Mouse (Mus musculus): ENCODE results near the gene Xpot. TPM values are rescaled to one million over a fixed set of nuclear protein-coding genes. Genes with fewer than 3 reads are reported as not detected.

Xpot gene
- polyA plus RNA-seq, 1 experiment, result 62.2 TPM

DNA sequence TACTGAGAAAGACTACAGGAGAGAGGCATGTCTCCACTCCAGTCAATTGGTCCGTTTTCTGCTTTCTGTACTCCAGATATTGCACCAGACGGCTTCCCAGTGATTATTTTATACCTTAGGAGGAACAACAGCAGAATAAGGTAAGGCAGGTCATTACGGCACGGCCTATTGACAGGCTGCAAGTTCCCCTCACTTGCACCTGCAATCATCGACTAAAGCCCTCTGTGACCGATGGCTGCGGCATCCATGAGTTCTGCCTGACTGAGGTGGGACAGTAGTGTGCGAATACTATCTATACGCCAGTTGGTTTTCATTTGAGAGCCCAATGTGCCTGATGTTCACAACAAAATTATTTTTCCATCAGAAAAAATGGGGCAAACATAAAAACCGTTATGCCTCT is 58.1 kb downstream of the Xpot start:
- peaks cover 10% of the 10 kb centered on the region for H3K4me1 ChIP-seq (ENCODE audit: control insufficient read depth, insufficient read depth, low read length)
- no peak overlapping the region for H3K4me3 ChIP-seq (ENCODE audit: insufficient read depth, low read length)
- no peak overlapping the region for H3K27ac ChIP-seq (ENCODE audit: insufficient read depth, low read depth, low read length)
- TF ChIP-seq CTCF (IDR thresholded peaks at IDR 0.05; ENCODE audit: low read depth, low read length), result no peak
- TF ChIP-seq POLR2A (IDR thresholded peaks at IDR 0.05; ENCODE audit: borderline replicate concordance, low read depth, low read length), result no peak

DNA sequence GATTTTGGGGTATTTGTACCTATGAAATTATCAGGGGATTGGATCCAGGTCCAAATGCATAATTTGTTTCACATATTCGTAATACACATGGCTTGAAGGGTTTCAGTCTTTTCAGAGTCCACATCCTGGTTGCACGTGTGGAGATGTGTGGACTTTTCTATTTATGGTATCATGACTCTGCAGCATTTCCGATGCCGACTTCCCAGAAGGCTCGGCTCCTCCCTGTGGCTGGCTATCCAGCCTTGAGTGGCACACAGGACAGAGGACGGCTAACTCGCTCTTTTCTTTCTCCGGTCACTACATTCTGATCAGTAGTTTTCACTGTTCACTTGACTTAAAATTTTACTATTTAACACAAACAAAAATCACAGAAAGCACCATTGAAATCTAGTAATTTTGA is 61.7 kb downstream of the Xpot start:
- H3K4me1 ChIP-seq (ENCODE audit: control insufficient read depth, insufficient read depth, low read length), result peaks cover 7% of the 10 kb centered on the region; the same call in 1 of the 2 replicates
- TF ChIP-seq POLR2A (IDR thresholded peaks at IDR 0.05; ENCODE audit: borderline replicate concordance, low read depth, low read length), result no peak
- no peak for TF ChIP-seq CTCF (IDR thresholded peaks at IDR 0.05; ENCODE audit: low read depth, low read length)
- no peak overlapping the region for H3K27ac ChIP-seq (ENCODE audit: insufficient read depth, low read depth, low read length)
- H3K4me3 ChIP-seq (ENCODE audit: insufficient read depth, low read length), result no peak overlapping the region

DNA sequence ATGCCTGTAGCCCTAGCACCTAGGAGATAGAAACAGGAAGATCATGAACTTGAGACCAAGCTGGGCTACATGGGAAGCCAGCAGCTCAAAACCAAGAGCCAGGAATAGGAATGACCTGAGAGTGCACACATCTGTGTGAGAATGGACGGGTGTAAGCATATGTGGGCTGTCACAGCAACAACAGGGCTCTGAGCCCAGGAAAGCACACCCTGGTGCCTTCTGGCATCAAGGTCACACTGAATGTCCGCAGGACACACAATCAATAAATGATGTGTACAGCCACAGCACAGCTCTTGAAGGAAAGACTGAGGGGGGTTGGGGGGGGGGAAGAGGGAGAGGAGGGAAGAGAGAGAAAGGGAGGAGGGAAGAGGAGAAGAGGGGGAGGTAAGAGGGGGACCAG is 67.9 kb downstream of the Xpot start:
- Histone ChIP-seq H3K4me1 (ENCODE audit: control insufficient read depth, insufficient read depth, low read length) (no peaks in the 10 kb centered on the region), H3K27ac (ENCODE audit: insufficient read depth, low read depth, low read length) (no peak overlapping the region), H3K4me3 (ENCODE audit: insufficient read depth, low read length) (no peak overlapping the region)
- TF ChIP-seq POLR2A (IDR thresholded peaks at IDR 0.05; ENCODE audit: borderline replicate concordance, low read depth, low read length) (no peak), CTCF (IDR thresholded peaks at IDR 0.05; ENCODE audit: low read depth, low read length) (no peak)

DNA sequence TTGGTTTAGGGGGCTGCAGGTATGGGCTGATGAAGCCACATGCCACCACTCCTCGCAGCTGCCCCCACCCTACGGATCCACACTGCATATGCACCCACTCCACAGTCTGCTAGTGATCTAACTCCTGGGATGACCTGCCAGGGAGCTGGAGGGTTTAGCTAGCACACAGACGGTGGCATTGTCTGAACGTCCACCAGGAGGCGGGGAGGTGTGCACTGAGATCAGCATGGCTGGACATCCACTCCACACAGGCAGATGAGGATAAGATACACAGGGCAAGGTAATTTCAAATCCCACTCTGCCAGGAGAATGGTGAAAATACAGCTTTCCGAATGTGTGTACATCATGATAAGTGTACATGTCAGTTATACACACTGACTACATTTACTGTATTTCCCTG is 69.9 kb downstream of the Xpot start:
- Histone ChIP-seq H3K4me3 (ENCODE audit: insufficient read depth, low read length) (no peak overlapping the region), H3K4me1 (ENCODE audit: control insufficient read depth, insufficient read depth, low read length) (no peaks in the 10 kb centered on the region), H3K27ac (ENCODE audit: insufficient read depth, low read depth, low read length) (no peak overlapping the region)
- no peak for TF ChIP-seq POLR2A (IDR thresholded peaks at IDR 0.05; ENCODE audit: borderline replicate concordance, low read depth, low read length)
- no peak for TF ChIP-seq CTCF (IDR thresholded peaks at IDR 0.05; ENCODE audit: low read depth, low read length)

DNA sequence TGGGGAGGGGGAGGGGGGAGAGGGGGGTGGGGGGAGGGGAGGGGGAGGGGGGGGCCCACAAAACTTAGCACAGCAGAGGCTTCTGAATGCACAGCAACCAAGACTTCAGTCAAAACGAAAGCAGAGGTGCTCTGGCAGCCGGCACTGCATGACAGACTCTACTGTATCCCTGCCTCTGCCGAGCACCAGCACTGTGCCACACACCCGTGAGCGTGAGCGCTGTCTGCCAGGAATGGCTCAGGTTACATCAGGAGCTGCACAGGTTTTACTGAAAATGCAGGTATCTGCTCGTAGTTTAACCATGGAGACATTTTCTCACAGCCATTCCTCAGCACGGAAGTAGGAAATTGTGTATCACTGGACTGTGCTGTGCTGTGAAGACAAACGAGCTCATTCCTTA is 75.8 kb downstream of the Xpot start:
- TF ChIP-seq CTCF (IDR thresholded peaks at IDR 0.05; ENCODE audit: low read depth, low read length) (no peak), POLR2A (IDR thresholded peaks at IDR 0.05; ENCODE audit: borderline replicate concordance, low read depth, low read length) (no peak)
- Histone ChIP-seq H3K27ac (ENCODE audit: insufficient read depth, low read depth, low read length) (no peak overlapping the region), H3K4me1 (ENCODE audit: control insufficient read depth, insufficient read depth, low read length) (peaks cover 3% of the 10 kb centered on the region; the same call in 1 of the 2 replicates), H3K4me3 (ENCODE audit: insufficient read depth, low read length) (no peak overlapping the region)

DNA sequence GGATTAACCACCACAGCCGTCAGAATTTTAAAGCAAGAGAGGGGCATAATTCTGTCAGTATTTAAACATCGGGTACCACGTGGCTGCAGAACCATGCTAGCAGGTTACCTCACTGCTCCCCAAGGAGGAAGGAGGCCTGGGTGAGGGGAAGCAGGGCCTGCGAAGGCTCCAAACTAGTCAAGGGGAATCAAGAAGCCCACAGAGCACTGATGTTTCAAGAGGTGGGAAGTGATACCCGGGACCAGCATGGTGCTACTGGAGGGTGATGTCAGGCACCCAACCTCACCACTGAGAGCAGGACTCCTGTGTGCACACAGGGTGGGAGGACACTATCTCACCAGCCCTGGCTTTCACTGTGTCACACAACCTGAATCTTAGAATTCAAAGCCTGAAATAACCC is 76.5 kb downstream of the Xpot start:
- H3K4me3 ChIP-seq (ENCODE audit: insufficient read depth, low read length), result no peak overlapping the region
- H3K4me1 ChIP-seq (ENCODE audit: control insufficient read depth, insufficient read depth, low read length), result peaks cover 4% of the 10 kb centered on the region; the same call in 1 of the 2 replicates
- no peak overlapping the region for H3K27ac ChIP-seq (ENCODE audit: insufficient read depth, low read depth, low read length)
- TF ChIP-seq CTCF (IDR thresholded peaks at IDR 0.05; ENCODE audit: low read depth, low read length) (no peak), POLR2A (IDR thresholded peaks at IDR 0.05; ENCODE audit: borderline replicate concordance, low read depth, low read length) (no peak)

DNA sequence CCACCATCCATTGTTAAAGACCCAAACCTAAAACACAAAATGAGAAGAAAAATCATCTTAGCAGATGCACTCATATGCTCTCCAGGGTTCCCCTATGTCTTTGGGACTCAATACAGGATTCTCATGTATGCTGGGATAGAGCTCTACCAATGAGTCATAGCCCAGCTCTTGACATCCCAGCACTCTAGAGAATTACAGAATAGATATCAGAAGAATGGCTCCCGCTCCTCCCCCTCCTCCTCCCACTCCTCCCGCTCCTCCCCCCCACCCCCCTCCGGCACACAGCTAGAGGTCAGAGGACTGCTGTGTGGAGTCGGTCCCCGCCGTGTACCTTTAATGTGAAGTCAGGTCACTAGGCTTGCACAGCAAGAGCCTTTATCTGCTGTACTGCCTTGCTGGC is 79.0 kb downstream of the Xpot start:
- no peak for TF ChIP-seq POLR2A (IDR thresholded peaks at IDR 0.05; ENCODE audit: borderline replicate concordance, low read depth, low read length)
- no peak for TF ChIP-seq CTCF (IDR thresholded peaks at IDR 0.05; ENCODE audit: low read depth, low read length)
- H3K4me1 ChIP-seq (ENCODE audit: control insufficient read depth, insufficient read depth, low read length), result peaks cover 4% of the 10 kb centered on the region; the same call in 1 of the 2 replicates
- no peak overlapping the region for H3K27ac ChIP-seq (ENCODE audit: insufficient read depth, low read depth, low read length)
- no peak overlapping the region for H3K4me3 ChIP-seq (ENCODE audit: insufficient read depth, low read length)

DNA sequence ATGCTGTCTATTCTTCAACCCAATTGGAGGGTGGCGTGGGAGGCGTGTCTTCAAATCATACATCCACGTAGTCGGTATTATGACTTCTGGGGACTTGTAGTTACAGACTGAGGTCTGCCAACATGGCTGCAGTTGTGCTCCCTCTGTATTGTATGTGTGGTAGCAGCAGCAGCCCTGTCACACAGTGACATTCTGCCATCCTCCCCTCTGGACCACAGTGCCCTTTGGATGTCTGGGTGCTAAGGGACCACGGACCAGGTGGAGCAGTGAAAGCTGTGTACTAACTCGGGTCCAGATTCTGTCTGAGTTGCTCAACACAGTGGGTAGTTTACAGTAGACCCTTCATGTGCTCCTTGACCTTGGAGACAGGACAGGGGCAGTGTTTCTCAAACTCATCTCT is 82.6 kb downstream of the Xpot start:
- TF ChIP-seq CTCF (IDR thresholded peaks at IDR 0.05; ENCODE audit: low read depth, low read length) (no peak), POLR2A (IDR thresholded peaks at IDR 0.05; ENCODE audit: borderline replicate concordance, low read depth, low read length) (no peak)
- Histone ChIP-seq H3K4me3 (ENCODE audit: insufficient read depth, low read length) (no peak overlapping the region), H3K27ac (ENCODE audit: insufficient read depth, low read depth, low read length) (no peak overlapping the region), H3K4me1 (ENCODE audit: control insufficient read depth, insufficient read depth, low read length) (peaks cover 3% of the 10 kb centered on the region; the same call in 1 of the 2 replicates)

DNA sequence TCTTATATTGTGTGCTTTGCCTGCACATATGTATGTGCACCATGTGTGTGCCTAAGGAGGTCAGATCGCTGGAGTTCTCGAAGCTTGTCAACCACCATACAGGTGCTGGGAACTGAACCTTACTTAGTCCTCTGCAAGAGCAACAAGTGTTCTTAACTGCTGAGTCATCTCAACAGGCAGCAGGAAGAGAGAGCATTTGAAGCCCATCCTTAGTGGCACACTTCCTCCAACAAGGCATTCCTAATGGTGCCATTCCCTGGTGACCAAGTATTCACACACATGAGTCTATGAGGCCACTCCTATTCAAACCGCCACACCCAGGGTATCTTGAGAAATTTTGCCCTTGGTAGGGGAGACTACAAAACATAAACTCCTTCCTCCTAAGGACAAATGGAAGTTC is 84.0 kb downstream of the Xpot start:
- TF ChIP-seq CTCF (IDR thresholded peaks at IDR 0.05; ENCODE audit: low read depth, low read length), result no peak
- TF ChIP-seq POLR2A (IDR thresholded peaks at IDR 0.05; ENCODE audit: borderline replicate concordance, low read depth, low read length), result no peak
- H3K4me3 ChIP-seq (ENCODE audit: insufficient read depth, low read length), result no peak overlapping the region
- no peak overlapping the region for H3K27ac ChIP-seq (ENCODE audit: insufficient read depth, low read depth, low read length)
- peaks cover 3% of the 10 kb centered on the region; the same call in 1 of the 2 replicates for H3K4me1 ChIP-seq (ENCODE audit: control insufficient read depth, insufficient read depth, low read length)

Other genes starting within 250 kb of the Xpot start
- 59.8 and 65.1 TPM in 2 replicates for gene Rassf3, start 150.0 kb downstream of the Xpot start, polyA plus RNA-seq (2012; ENCODE audit: insufficient read depth, insufficient read length, missing spikeins)
- 102 and 107 TPM in 2 replicates for gene Tbk1, start 39.5 kb downstream of the Xpot start, polyA plus RNA-seq (2012; ENCODE audit: insufficient read depth, insufficient read length, missing spikeins)
- gene D930020B18Rik, start 15.3 kb upstream of the Xpot start, polyA plus RNA-seq (2012; ENCODE audit: insufficient read depth, insufficient read length, missing spikeins), result not detected in 2 replicates
- 4.8 and 7.5 TPM in 2 replicates for gene BC048403, start 113.6 kb upstream of the Xpot start, polyA plus RNA-seq (2012; ENCODE audit: insufficient read depth, insufficient read length, missing spikeins)

All from bone marrow macrophage, adult 2 months (primary cell).